Mouse (Mus musculus) midbrain, embryonic 16.5 days (tissue): ENCODE results near the gene Edem3. TPM values are rescaled to one million over a fixed set of nuclear protein-coding genes. Genes with fewer than 3 reads are reported as not detected.
A peak's percentile ranks its signal among the peaks of the same experiment; 100 is the strongest.

Experiments
- ATAC-seq: fragments of 200-750 bp; cut with Nextera tagmentation; 2 replicates; pipeline ENCODE4 v1.8.0; 2017; ENCODE audit warnings: moderate TSS enrichment
- H3K27ac ChIP-seq: fragments of 300-500 bp; sonication (generic); 2 replicates; pipeline ENCODE4 v1.5.1; 2014; ENCODE audit warnings: mild to moderate bottlenecking, low read length, mixed read lengths
- H3K27me3 ChIP-seq: fragments of 300-500 bp; sonication (generic); 2 replicates; pipeline ENCODE4 v1.6.1; 2014; ENCODE audit warnings: low read depth, low read length, mixed read lengths; ENCODE audit not compliant: control insufficient read depth, insufficient read depth
- H3K36me3 ChIP-seq: fragments of 300-500 bp; sonication (generic); 2 replicates; pipeline ENCODE4 v1.6.1; 2014; ENCODE audit warnings: mild to moderate bottlenecking, low read length, moderate library complexity, mixed read lengths; ENCODE audit not compliant: control insufficient read depth, insufficient read depth
- H3K4me1 ChIP-seq: fragments of 300-500 bp; sonication (generic); 2 replicates; pipeline ENCODE4 v1.6.1; 2014; ENCODE audit warnings: mild to moderate bottlenecking, low read length, mixed read lengths; ENCODE audit not compliant: control insufficient read depth, insufficient read depth
- H3K4me2 ChIP-seq: fragments of 300-500 bp; sonication (generic); 2 replicates; pipeline ENCODE4 v1.6.1; 2014; ENCODE audit warnings: mild to moderate bottlenecking, low read length, mixed read lengths
- H3K4me3 ChIP-seq: fragments of 300-500 bp; sonication (generic); 2 replicates; pipeline ENCODE4 v1.5.1; 2014; ENCODE audit warnings: low read depth, mild to moderate bottlenecking, low read length, moderate library complexity, mixed read lengths
- H3K9ac ChIP-seq: fragments of 300-500 bp; sonication (generic); 2 replicates; pipeline ENCODE4 v1.6.1; 2014; ENCODE audit warnings: low read depth, low read length, mixed read lengths
- H3K9me3 ChIP-seq: fragments of 300-500 bp; sonication (generic); replicated peaks from 2 replicates; pipeline ENCODE4 v1.6.1; 2014; ENCODE audit warnings: mild to moderate bottlenecking, low read length, mixed read lengths; ENCODE audit not compliant: control insufficient read depth, poor library complexity, severe bottlenecking
- WGBS: fragments of 180-500 bp; shearing (Covaris S2); extraction: QIAGEN DNeasy Blood & Tissue Kit; methylation state at CpG from one replicate; pipeline ENCODE4 v1.1.7; 2014; 5-methylcytosine and 5-hydroxymethylcytosine counted together
- polyA plus RNA-seq: library from polyadenylated mRNA; unstranded; fragments of >200 nt; fragmentation: Nextera tagmentation; extraction: Ambion mirVana; gene quantifications from 2 replicates; pipeline ENCODE4 v1.2.1, GENCODE M21; 2015

The Edem3 gene
- polyA plus RNA-seq, 1 experiment from 2014 or later: 22.4 TPM

- Histone ChIP-seq H3K9ac (peak overlapping the region; percentile 82; the same call in 1 of the 2 replicates), H3K9me3 (no peaks in the 10 kb centered on the region), H3K4me3 (peak overlapping the region; percentile 96), H3K27ac (no peak overlapping the region), H3K4me2 (peak overlapping the region; percentile 95), H3K36me3 (peaks cover 5% of the 10 kb centered on the region), H3K4me1 (peaks cover 20% of the 10 kb centered on the region), H3K27me3 (no peaks in the 10 kb centered on the region)
- ATAC-seq: no peak
- WGBS: 32% methylated on average over 1 of the region's 1 CpGs
Measured at GRCm38 (mm10) chr1:151756425-151756728, 1.2 kb downstream of the Edem3 start.

GRCm38 (mm10) chr1:151758301-151758700, 3.1 kb downstream of the Edem3 start:
- WGBS: 91% methylated on average over 6 of the region's 6 CpGs
- H3K27me3 ChIP-seq: no peaks in the 10 kb centered on the region
- no peak overlapping the region for H3K9ac ChIP-seq
- H3K27ac ChIP-seq: no peak overlapping the region
- no peak overlapping the region for H3K4me3 ChIP-seq
- H3K4me2 ChIP-seq: no peak overlapping the region
- peaks cover 8% of the 10 kb centered on the region for H3K36me3 ChIP-seq
- H3K4me1 ChIP-seq: peaks cover 20% of the 10 kb centered on the region
- H3K9me3 ChIP-seq: no peaks in the 10 kb centered on the region
- no peak for ATAC-seq

- Histone ChIP-seq H3K4me3 (no peak overlapping the region), H3K9me3 (no peaks in the 10 kb centered on the region), H3K4me1 (peaks cover 19% of the 10 kb centered on the region), H3K27ac (no peak overlapping the region), H3K27me3 (no peaks in the 10 kb centered on the region), H3K4me2 (no peak overlapping the region), H3K9ac (no peak overlapping the region), H3K36me3 (peaks cover 8% of the 10 kb centered on the region)
- 66% methylated on average over 2 of the region's 2 CpGs for WGBS
- no peak for ATAC-seq
Measured at GRCm38 (mm10) chr1:151758991-151759390, 3.8 kb downstream of the Edem3 start.

GRCm38 (mm10) chr1:151764236-151764635, 9.1 kb downstream of the Edem3 start:
- Histone ChIP-seq H3K4me3 (no peak overlapping the region), H3K9ac (no peak overlapping the region), H3K27me3 (no peaks in the 10 kb centered on the region), H3K4me2 (no peak overlapping the region), H3K4me1 (no peaks in the 10 kb centered on the region), H3K9me3 (no peaks in the 10 kb centered on the region), H3K36me3 (peaks cover 10% of the 10 kb centered on the region), H3K27ac (no peak overlapping the region)
- WGBS: 83% methylated on average over 3 of the region's 3 CpGs
- no peak for ATAC-seq

GRCm38 (mm10) chr1:151766166-151766565, 11.0 kb downstream of the Edem3 start:
- no peak overlapping the region for H3K9ac ChIP-seq
- H3K36me3 ChIP-seq: peaks cover 9% of the 10 kb centered on the region
- no peak overlapping the region for H3K4me2 ChIP-seq
- WGBS: 82% methylated on average over 2 of the region's 2 CpGs
- H3K4me1 ChIP-seq: no peaks in the 10 kb centered on the region
- H3K27me3 ChIP-seq: no peaks in the 10 kb centered on the region
- no peaks in the 10 kb centered on the region for H3K9me3 ChIP-seq
- ATAC-seq: no peak
- H3K4me3 ChIP-seq: no peak overlapping the region
- H3K27ac ChIP-seq: no peak overlapping the region

GRCm38 (mm10) chr1:151766976-151767654, 11.9 kb downstream of the Edem3 start:
- 87% methylated on average over 3 of the region's 3 CpGs for WGBS
- no peaks in the 10 kb centered on the region for H3K9me3 ChIP-seq
- H3K27ac ChIP-seq: no peak overlapping the region
- H3K27me3 ChIP-seq: no peaks in the 10 kb centered on the region
- H3K9ac ChIP-seq: no peak overlapping the region
- no peak overlapping the region for H3K4me2 ChIP-seq
- H3K4me1 ChIP-seq: no peaks in the 10 kb centered on the region
- no peak overlapping the region for H3K4me3 ChIP-seq
- H3K36me3 ChIP-seq: peaks cover 8% of the 10 kb centered on the region
- no peak for ATAC-seq

- no peak for ATAC-seq
- Histone ChIP-seq H3K4me2 (no peak overlapping the region), H3K27me3 (no peaks in the 10 kb centered on the region), H3K4me1 (no peaks in the 10 kb centered on the region), H3K9me3 (no peaks in the 10 kb centered on the region), H3K9ac (no peak overlapping the region), H3K36me3 (peaks cover 11% of the 10 kb centered on the region), H3K27ac (no peak overlapping the region), H3K4me3 (no peak overlapping the region)
- 40% methylated on average over 3 of the region's 3 CpGs for WGBS
Measured at GRCm38 (mm10) chr1:151769200-151769913, 14.2 kb downstream of the Edem3 start.

- Histone ChIP-seq H3K27ac (no peak overlapping the region), H3K4me2 (no peak overlapping the region), H3K27me3 (no peaks in the 10 kb centered on the region), H3K9me3 (no peaks in the 10 kb centered on the region), H3K36me3 (peaks cover 19% of the 10 kb centered on the region), H3K4me3 (no peak overlapping the region), H3K9ac (no peak overlapping the region), H3K4me1 (no peaks in the 10 kb centered on the region)
- no peak for ATAC-seq
- WGBS: 95% methylated on average over 2 of the region's 2 CpGs
Measured at GRCm38 (mm10) chr1:151777616-151778015, 22.4 kb downstream of the Edem3 start.

- H3K4me3 ChIP-seq: no peak overlapping the region
- no peak overlapping the region for H3K9ac ChIP-seq
- no peak for ATAC-seq
- 39% methylated on average over 1 of the region's 1 CpGs for WGBS
- no peak overlapping the region for H3K27ac ChIP-seq
- H3K4me2 ChIP-seq: no peak overlapping the region
- H3K36me3 ChIP-seq: peaks cover 17% of the 10 kb centered on the region
- H3K4me1 ChIP-seq: no peaks in the 10 kb centered on the region
- no peaks in the 10 kb centered on the region for H3K27me3 ChIP-seq
- no peaks in the 10 kb centered on the region for H3K9me3 ChIP-seq
Measured at GRCm38 (mm10) chr1:151778592-151778991, 23.4 kb downstream of the Edem3 start.
